Mouse (Mus musculus): ENCODE results near the gene Jam3. TPM values are rescaled to one million over a fixed set of nuclear protein-coding genes. Genes with fewer than 3 reads are reported as not detected.

Gene Jam3
- polyA plus RNA-seq, 1 experiment from 2014 or later = 146 TPM

DNA sequence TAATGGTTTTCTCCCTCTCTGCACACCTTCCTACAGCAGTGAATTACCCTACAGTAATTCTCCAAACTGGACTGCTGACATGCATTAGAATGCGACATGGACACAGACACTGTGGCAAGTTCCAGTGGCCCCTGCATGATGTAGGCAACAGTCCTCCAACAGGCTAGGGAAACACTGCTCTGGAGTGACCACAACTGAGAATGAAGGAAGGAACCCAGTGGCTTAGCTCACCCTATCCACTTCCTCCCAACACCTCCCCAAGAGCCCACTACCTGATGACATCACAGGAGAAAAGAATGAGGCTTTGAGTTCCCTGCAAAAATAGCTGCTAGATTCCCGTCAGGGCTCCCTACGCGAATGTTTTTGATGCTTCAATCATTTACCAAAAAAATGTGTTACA, 55.7 kb downstream of the Jam3 start:
- Histone ChIP-seq H3K4me3 (no peak overlapping the region), H3K27ac (no peak overlapping the region), H3K4me1 (peaks cover 11% of the 10 kb centered on the region), H3K36me3 (replicated peaks) (peaks cover 99% of the 10 kb centered on the region), H3K9me3 (no peaks in the 10 kb centered on the region), H3K27me3 (ENCODE audit: poor library complexity, severe bottlenecking) (no peaks in the 10 kb centered on the region)
- WGBS = 93% methylated on average over 4 of the region's 4 CpGs
- DNase-seq (ENCODE audit: extremely low spot score, low spot score) = no peak

DNA sequence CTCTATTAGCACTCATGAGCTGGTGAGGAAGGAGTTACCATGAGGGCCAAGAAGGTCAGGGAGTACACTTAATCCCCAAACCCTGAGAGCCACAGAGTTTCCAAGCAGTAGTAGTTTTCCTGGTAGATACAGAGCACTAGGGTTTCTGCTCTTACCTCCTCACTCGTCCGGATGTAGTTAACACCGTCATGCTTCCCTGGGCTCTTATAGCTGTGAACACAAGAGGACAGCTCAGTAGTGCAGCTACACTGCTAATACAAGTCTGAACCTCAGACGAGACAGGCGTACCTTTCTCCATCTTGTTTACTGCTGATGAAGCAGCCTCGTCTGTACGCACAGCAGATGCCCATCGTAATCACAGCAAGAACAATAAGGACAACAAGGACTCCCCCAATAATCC, 56.7 kb downstream of the Jam3 start:
- H3K4me3 ChIP-seq = no peak overlapping the region
- H3K4me1 ChIP-seq = peaks cover 11% of the 10 kb centered on the region
- no peaks in the 10 kb centered on the region for H3K9me3 ChIP-seq
- no peaks in the 10 kb centered on the region for H3K27me3 ChIP-seq (ENCODE audit: poor library complexity, severe bottlenecking)
- WGBS = 83% methylated on average over 8 of the region's 8 CpGs
- H3K36me3 ChIP-seq (replicated peaks) = peaks cover 99% of the 10 kb centered on the region
- no peak for DNase-seq (ENCODE audit: extremely low spot score, low spot score)
- no peak overlapping the region for H3K27ac ChIP-seq

DNA sequence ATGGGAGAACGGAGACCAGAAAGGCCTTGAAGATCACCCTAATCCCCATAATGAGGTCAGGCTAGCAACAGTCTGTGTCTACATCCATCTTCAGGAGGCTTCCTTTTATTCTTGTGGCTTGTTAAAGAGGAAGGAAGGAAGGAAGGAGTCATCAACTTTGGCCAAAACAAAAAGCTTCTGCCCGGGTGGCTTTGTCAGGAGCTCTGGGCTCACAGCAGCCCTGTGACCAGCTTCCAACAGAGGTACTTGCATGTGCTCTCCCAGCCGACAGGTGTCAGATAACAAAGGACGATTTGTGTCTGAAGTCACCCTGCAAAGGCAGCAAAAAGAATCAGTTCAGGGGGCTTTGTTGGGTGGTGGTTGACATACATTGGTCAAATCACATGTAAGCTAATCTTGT, 57.1 kb downstream of the Jam3 start:
- Histone ChIP-seq H3K27me3 (ENCODE audit: poor library complexity, severe bottlenecking) (no peaks in the 10 kb centered on the region), H3K9me3 (no peaks in the 10 kb centered on the region), H3K4me3 (no peak overlapping the region), H3K27ac (0 out of 2 replicates have a peak overlapping the region, but pooled peaks have one; percentile 44), H3K36me3 (replicated peaks) (peaks cover 100% of the 10 kb centered on the region), H3K4me1 (peaks cover 11% of the 10 kb centered on the region)
- no peak for DNase-seq (ENCODE audit: extremely low spot score, low spot score)
- WGBS = 20% methylated on average over 4 of the region's 4 CpGs

- WGBS = 92% methylated on average over 6 of the region's 6 CpGs
- H3K9me3 ChIP-seq = no peaks in the 10 kb centered on the region
- H3K36me3 ChIP-seq (replicated peaks) = peaks cover 100% of the 10 kb centered on the region
- no peak overlapping the region for H3K27ac ChIP-seq
- no peaks in the 10 kb centered on the region for H3K27me3 ChIP-seq (ENCODE audit: poor library complexity, severe bottlenecking)
- no peak for DNase-seq (ENCODE audit: extremely low spot score, low spot score)
- no peak overlapping the region for H3K4me3 ChIP-seq
- peaks cover 3% of the 10 kb centered on the region for H3K4me1 ChIP-seq
Observed at GRCm38 (mm10) chr9:27092916-27093315, 62.3 kb downstream of the Jam3 start.

- no peaks in the 10 kb centered on the region for H3K27me3 ChIP-seq (ENCODE audit: poor library complexity, severe bottlenecking)
- peaks cover 100% of the 10 kb centered on the region for H3K36me3 ChIP-seq (replicated peaks)
- H3K9me3 ChIP-seq = no peaks in the 10 kb centered on the region
- H3K4me1 ChIP-seq = no peaks in the 10 kb centered on the region
- no peak for DNase-seq (ENCODE audit: extremely low spot score, low spot score)
- H3K27ac ChIP-seq = no peak overlapping the region
- 92% methylated on average over 13 of the region's 13 CpGs for WGBS
- H3K4me3 ChIP-seq = no peak overlapping the region
Observed at GRCm38 (mm10) chr9:27090801-27091775, 64.1 kb downstream of the Jam3 start.

GRCm38 (mm10) chr9:27090134-27090533, 65.1 kb downstream of the Jam3 start:
- H3K4me3 ChIP-seq = no peak overlapping the region
- no peaks in the 10 kb centered on the region for H3K4me1 ChIP-seq
- WGBS = 100% methylated on average over 1 of the region's 1 CpGs
- H3K36me3 ChIP-seq (replicated peaks) = peaks cover 100% of the 10 kb centered on the region
- H3K27ac ChIP-seq = no peak overlapping the region
- no peaks in the 10 kb centered on the region for H3K9me3 ChIP-seq
- DNase-seq (ENCODE audit: extremely low spot score, low spot score) = no peak
- H3K27me3 ChIP-seq (ENCODE audit: poor library complexity, severe bottlenecking) = no peaks in the 10 kb centered on the region

GRCm38 (mm10) chr9:27087402-27087801, 67.8 kb downstream of the Jam3 start:
- no peaks in the 10 kb centered on the region for H3K27me3 ChIP-seq (ENCODE audit: poor library complexity, severe bottlenecking)
- no peak for DNase-seq (ENCODE audit: extremely low spot score, low spot score)
- 94% methylated on average over 3 of the region's 3 CpGs for WGBS
- H3K4me1 ChIP-seq = no peaks in the 10 kb centered on the region
- H3K9me3 ChIP-seq = no peaks in the 10 kb centered on the region
- H3K4me3 ChIP-seq = no peak overlapping the region
- H3K27ac ChIP-seq = no peak overlapping the region
- peaks cover 100% of the 10 kb centered on the region for H3K36me3 ChIP-seq (replicated peaks)

DNA sequence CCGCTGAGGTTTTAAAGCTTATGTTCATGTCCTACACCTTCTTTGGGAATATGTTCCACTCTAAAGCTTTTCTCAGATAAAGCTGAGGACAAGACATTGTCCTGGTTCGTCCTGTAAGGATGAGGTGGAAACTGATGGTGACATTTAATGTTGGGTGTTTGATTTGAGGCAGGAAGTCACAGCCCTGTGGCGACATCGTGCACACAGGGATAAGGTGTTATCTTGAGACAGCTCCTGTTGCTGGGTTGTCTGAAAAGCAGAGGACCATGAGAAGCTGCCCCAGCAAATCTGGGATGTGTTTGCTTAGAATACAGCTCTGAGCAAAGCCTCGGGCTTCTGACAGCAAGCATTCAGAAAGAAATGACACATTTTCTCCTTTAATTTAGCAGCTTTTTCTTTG, 69.0 kb downstream of the Jam3 start:
- Histone ChIP-seq H3K36me3 (replicated peaks) (peaks cover 100% of the 10 kb centered on the region), H3K27me3 (ENCODE audit: poor library complexity, severe bottlenecking) (no peaks in the 10 kb centered on the region), H3K4me3 (no peak overlapping the region), H3K9me3 (no peaks in the 10 kb centered on the region), H3K27ac (no peak overlapping the region), H3K4me1 (no peaks in the 10 kb centered on the region)
- WGBS = 93% methylated on average over 5 of the region's 5 CpGs
- no peak for DNase-seq (ENCODE audit: extremely low spot score, low spot score)

- Histone ChIP-seq H3K27ac (no peak overlapping the region), H3K27me3 (ENCODE audit: poor library complexity, severe bottlenecking) (no peaks in the 10 kb centered on the region), H3K9me3 (no peaks in the 10 kb centered on the region), H3K4me1 (no peaks in the 10 kb centered on the region), H3K36me3 (replicated peaks) (peaks cover 97% of the 10 kb centered on the region), H3K4me3 (no peak overlapping the region)
- no peak for DNase-seq (ENCODE audit: extremely low spot score, low spot score)
Observed at GRCm38 (mm10) chr9:27075812-27076211, 79.4 kb downstream of the Jam3 start.

- no peak overlapping the region for H3K4me3 ChIP-seq
- 84% methylated on average over 1 of the region's 1 CpGs for WGBS
- H3K9me3 ChIP-seq = no peaks in the 10 kb centered on the region
- H3K4me1 ChIP-seq = no peaks in the 10 kb centered on the region
- no peak for DNase-seq (ENCODE audit: extremely low spot score, low spot score)
- no peaks in the 10 kb centered on the region for H3K27me3 ChIP-seq (ENCODE audit: poor library complexity, severe bottlenecking)
- H3K27ac ChIP-seq = no peak overlapping the region
- H3K36me3 ChIP-seq (replicated peaks) = peaks cover 98% of the 10 kb centered on the region
Observed at GRCm38 (mm10) chr9:27074677-27075076, 80.5 kb downstream of the Jam3 start.

- Histone ChIP-seq H3K27me3 (ENCODE audit: poor library complexity, severe bottlenecking) (no peaks in the 10 kb centered on the region), H3K36me3 (replicated peaks) (peaks cover 100% of the 10 kb centered on the region), H3K27ac (no peak overlapping the region), H3K4me1 (no peaks in the 10 kb centered on the region), H3K4me3 (no peak overlapping the region), H3K9me3 (no peaks in the 10 kb centered on the region)
- DNase-seq (ENCODE audit: extremely low spot score, low spot score) = no peak
- 95% methylated on average over 4 of the region's 4 CpGs for WGBS
Observed at GRCm38 (mm10) chr9:27070895-27071294, 84.3 kb downstream of the Jam3 start.

- H3K27ac ChIP-seq = no peak overlapping the region
- no peaks in the 10 kb centered on the region for H3K4me1 ChIP-seq
- H3K36me3 ChIP-seq (replicated peaks) = peaks cover 98% of the 10 kb centered on the region
- no peaks in the 10 kb centered on the region for H3K27me3 ChIP-seq (ENCODE audit: poor library complexity, severe bottlenecking)
- DNase-seq (ENCODE audit: extremely low spot score, low spot score) = no peak
- H3K4me3 ChIP-seq = no peak overlapping the region
- H3K9me3 ChIP-seq = no peaks in the 10 kb centered on the region
- 97% methylated on average over 5 of the region's 5 CpGs for WGBS
Observed at GRCm38 (mm10) chr9:27058341-27058740, 96.9 kb downstream of the Jam3 start.

GRCm38 (mm10) chr9:27049492-27049891, 105.7 kb downstream of the Jam3 start:
- no peaks in the 10 kb centered on the region for H3K4me1 ChIP-seq
- H3K9me3 ChIP-seq = no peaks in the 10 kb centered on the region
- WGBS = 92% methylated on average over 2 of the region's 2 CpGs
- H3K27me3 ChIP-seq (ENCODE audit: poor library complexity, severe bottlenecking) = no peaks in the 10 kb centered on the region
- H3K27ac ChIP-seq = no peak overlapping the region
- peaks cover 95% of the 10 kb centered on the region for H3K36me3 ChIP-seq (replicated peaks)
- DNase-seq (ENCODE audit: extremely low spot score, low spot score) = no peak
- H3K4me3 ChIP-seq = no peak overlapping the region

Data from forebrain, embryonic 10.5 days (tissue).